Mouse (Mus musculus) CH12.LX (cell line): Measurements from ENCODE around the gene Tbck. TPM values are rescaled to one million over a fixed set of nuclear protein-coding genes. Genes with fewer than 3 reads are reported as not detected.

ENCODE experiments used
- DNase-seq: peaks from one replicate; pipeline ENCODE4 v3.0.0-alpha.2; 2013; ENCODE audit errors: extremely low read depth
- H3K27ac ChIP-seq: 2 replicates; pipeline ENCODE4 v1.5.1; 2012; ENCODE audit warnings: low read depth, mild to moderate bottlenecking, control low read depth, moderate library complexity; ENCODE audit not compliant: insufficient read depth
- H3K27me3 ChIP-seq: replicated peaks from 2 replicates; pipeline ENCODE3; 2012; ENCODE audit warnings: inconsistent platforms
- H3K36me3 ChIP-seq, 2 experiments: replicated peaks in 1 of 2; 2 replicates each; pipeline versions ENCODE3 to v1.6.1; 2012; ENCODE audit warnings: inconsistent platforms in 1 of 2, low read length in 1 of 2, mild to moderate bottlenecking in 1 of 2, mixed read lengths in 1 of 2, moderate library complexity in 1 of 2; ENCODE audit not compliant: control insufficient read depth in 1 of 2, insufficient read depth in 1 of 2
- H3K4me1 ChIP-seq, 2 experiments: 2 replicates each; pipeline ENCODE4 v1.6.1; 2012; ENCODE audit warnings: inconsistent platforms in 1 of 2, moderate library complexity in 1 of 2; ENCODE audit not compliant: insufficient read depth in 2 of 2, control insufficient read depth in 1 of 2
- H3K4me2 ChIP-seq: 2 replicates; pipeline ENCODE4 v1.6.1; 2012; ENCODE audit warnings: low read depth, mild to moderate bottlenecking, control low read depth; ENCODE audit not compliant: poor library complexity, insufficient read depth, severe bottlenecking
- H3K4me3 ChIP-seq, 3 experiments: fragments of 150-350 bp in 1 of 3; sonication (generic) in 1 of 3; replicated peaks in 1 of 3; 2 replicates each; pipeline versions ENCODE3 to v1.5.1; 2011 to 2012; ENCODE audit warnings: low read depth in 2 of 3, low read length in 2 of 3, mild to moderate bottlenecking in 2 of 3, moderate library complexity in 2 of 3, control low read depth in 1 of 3, improper control_type of control experiment in 1 of 3, inconsistent platforms in 1 of 3, mixed read lengths in 1 of 3; ENCODE audit not compliant: poor library complexity in 1 of 3
- H3K79me2 ChIP-seq: replicated peaks from 2 replicates; pipeline ENCODE4 v1.6.1; 2012; ENCODE audit warnings: mild to moderate bottlenecking, moderate library complexity; ENCODE audit not compliant: control insufficient read depth, poor library complexity, insufficient read depth, severe bottlenecking; ENCODE audit errors: extremely low read depth
- H3K9ac ChIP-seq: 2 replicates; pipeline ENCODE4 v1.6.1; 2012; ENCODE audit warnings: low read depth, mild to moderate bottlenecking, control low read depth, moderate library complexity; ENCODE audit not compliant: insufficient read depth
- H3K9me3 ChIP-seq: replicated peaks from 2 replicates; pipeline ENCODE3; 2012; ENCODE audit warnings: low read length, inconsistent platforms, mixed read lengths
- BHLHE40 ChIP-seq: IDR thresholded peaks from 2 replicates; pipeline ENCODE4 v1.6.1; 2011; ENCODE audit warnings: mild to moderate bottlenecking, low read depth, low read length, improper control_type of control experiment
- CHD1 ChIP-seq: IDR thresholded peaks from 2 replicates; pipeline ENCODE4 v1.6.1; 2012; ENCODE audit warnings: low read depth, low read length, improper control_type of control experiment, inconsistent platforms
- CHD2 ChIP-seq: IDR thresholded peaks from 2 replicates; pipeline ENCODE4 v1.6.1; 2011; ENCODE audit warnings: low read length, improper control_type of control experiment
- E2F4 ChIP-seq: IDR thresholded peaks from 2 replicates; pipeline ENCODE4 v1.6.1; 2011; ENCODE audit warnings: low read depth, low read length, improper control_type of control experiment; ENCODE audit not compliant: insufficient replicate concordance
- EP300 ChIP-seq: IDR thresholded peaks from 2 replicates; pipeline ENCODE4 v1.6.1; 2011; ENCODE audit warnings: low read length, improper control_type of control experiment
- ETS1 ChIP-seq: conservative IDR thresholded peaks from 2 replicates; pipeline ENCODE4 v1.6.1; 2012; ENCODE audit warnings: low read depth, mild to moderate bottlenecking, inconsistent platforms, low read length, improper control_type of control experiment, moderate library complexity
- GABPA ChIP-seq: IDR thresholded peaks from 2 replicates; pipeline ENCODE4 v1.6.1; 2012; ENCODE audit warnings: low read depth, low read length, improper control_type of control experiment, inconsistent platforms; ENCODE audit not compliant: insufficient replicate concordance
- IRF4 ChIP-seq: IDR thresholded peaks from 2 replicates; pipeline ENCODE4 v1.6.1; 2014; ENCODE audit warnings: low read depth, mild to moderate bottlenecking, inconsistent platforms, low read length, improper control_type of control experiment
- JUN ChIP-seq: IDR thresholded peaks from 2 replicates; pipeline ENCODE4 v1.6.1; 2011; ENCODE audit warnings: low read depth, mild to moderate bottlenecking, low read length, improper control_type of control experiment, moderate library complexity; ENCODE audit not compliant: insufficient read depth
- KAT2A ChIP-seq: IDR thresholded peaks from 2 replicates; pipeline ENCODE4 v1.6.1; 2012; ENCODE audit warnings: low read length, improper control_type of control experiment, inconsistent platforms; ENCODE audit not compliant: insufficient replicate concordance
- MAFK ChIP-seq: IDR thresholded peaks from 2 replicates; pipeline ENCODE4 v1.6.1; 2011; ENCODE audit warnings: low read length, improper control_type of control experiment; ENCODE audit not compliant: insufficient replicate concordance
- MAX ChIP-seq: IDR thresholded peaks from 2 replicates; pipeline ENCODE4 v1.6.1; 2011; ENCODE audit warnings: low read length, improper control_type of control experiment
- MEF2A ChIP-seq: IDR thresholded peaks from 2 replicates; pipeline ENCODE4 v1.6.1; 2014; ENCODE audit warnings: low read depth, mild to moderate bottlenecking, inconsistent platforms, low read length, improper control_type of control experiment, borderline replicate concordance
- MXI1 ChIP-seq: IDR thresholded peaks from 2 replicates; pipeline ENCODE4 v1.6.1; 2011; ENCODE audit warnings: mild to moderate bottlenecking, low read depth, low read length, improper control_type of control experiment
- MYC ChIP-seq: IDR thresholded peaks from 2 replicates; pipeline ENCODE4 v1.6.1; 2011; ENCODE audit warnings: low read depth, mild to moderate bottlenecking, improper control_type of control experiment, low read length
- NRF1 ChIP-seq: IDR thresholded peaks from 2 replicates; pipeline ENCODE4 v1.6.1; 2014; ENCODE audit warnings: low read depth, mild to moderate bottlenecking, inconsistent platforms, low read length, improper control_type of control experiment, moderate library complexity
- PAX5 ChIP-seq: IDR thresholded peaks from 2 replicates; pipeline ENCODE4 v1.6.1; 2012; ENCODE audit warnings: low read length, inconsistent platforms, mixed read lengths
- POLR2A ChIP-seq: IDR thresholded peaks from 2 replicates; pipeline ENCODE4 v1.6.1; 2011; ENCODE audit warnings: low read depth, mild to moderate bottlenecking, improper control_type of control experiment, low read length
- RAD21 ChIP-seq: IDR thresholded peaks from 2 replicates; pipeline ENCODE4 v1.6.1; 2011; ENCODE audit warnings: low read depth, mild to moderate bottlenecking, low read length, improper control_type of control experiment, moderate library complexity
- SMC3 ChIP-seq: IDR thresholded peaks from 2 replicates; pipeline ENCODE4 v1.6.1; 2011; ENCODE audit warnings: low read depth, low read length, improper control_type of control experiment
- TBP ChIP-seq: conservative IDR thresholded peaks from 2 replicates; pipeline ENCODE4 v1.6.1; 2011; ENCODE audit warnings: low read depth, low read length, improper control_type of control experiment
- TCF12 ChIP-seq: IDR thresholded peaks from 2 replicates; pipeline ENCODE4 v1.6.1; 2014; ENCODE audit warnings: low read depth, mild to moderate bottlenecking, inconsistent platforms, low read length, improper control_type of control experiment
- UBTF ChIP-seq: IDR thresholded peaks from 2 replicates; pipeline ENCODE4 v1.6.1; 2012; ENCODE audit warnings: low read depth, mild to moderate bottlenecking, inconsistent platforms, low read length, improper control_type of control experiment, moderate library complexity
- USF1 ChIP-seq: IDR thresholded peaks from 2 replicates; pipeline ENCODE4 v1.6.1; 2014; ENCODE audit warnings: low read depth, mild to moderate bottlenecking, inconsistent platforms, low read length, improper control_type of control experiment
- ZC3H11A ChIP-seq: IDR thresholded peaks from 2 replicates; pipeline ENCODE4 v1.6.1; 2012; ENCODE audit warnings: low read depth, mild to moderate bottlenecking, inconsistent platforms, low read length, improper control_type of control experiment
- ZMIZ1 ChIP-seq: IDR thresholded peaks from 2 replicates; pipeline ENCODE4 v1.6.1; 2012; ENCODE audit warnings: low read depth, mild to moderate bottlenecking, inconsistent platforms, low read length, improper control_type of control experiment
- dilution Hi-C: fragments of 300-500 bp; cut with MboI; formaldehyde crosslinking; loops from 2 replicates; pipeline ENCODE4 v1.14.3; 2020; ENCODE audit warnings: low sequenced_read_pairs; ENCODE audit not compliant: extremely low pct_unique_long_range_greater_than_20kb, extremely low pct_ligation_motif_present
- in situ Hi-C: fragments of 300-500 bp; cut with MboI; formaldehyde crosslinking; loops from 3 replicates; pipeline ENCODE4 v1.14.3; 2019; ENCODE audit warnings: low sequenced_read_pairs, low pct_ligation_motif_present, low pct_unique_long_range_greater_than_20kb, mixed read lengths
- polyA plus RNA-seq: library from polyadenylated mRNA; unstranded; fragments of >175 nt; gene quantifications from 2 replicates; pipeline ENCODE4 v1.2.1, GENCODE M21; 2012; ENCODE audit warnings: low read depth; ENCODE audit not compliant: insufficient read length
- total RNA-seq, 2 experiments: library from RNA; depleted of rRNA; stranded (reverse); fragments of 300-350 nt in 1 of 2; fragments of >200 nt in 1 of 2; gene quantifications; 2 replicates each; pipeline ENCODE4 v1.2.3; 2012 to 2014

Gene Tbck
- total and polyA plus RNA-seq, 3 experiments = 9.2 to 18.7 (median 14.5) TPM

DNA sequence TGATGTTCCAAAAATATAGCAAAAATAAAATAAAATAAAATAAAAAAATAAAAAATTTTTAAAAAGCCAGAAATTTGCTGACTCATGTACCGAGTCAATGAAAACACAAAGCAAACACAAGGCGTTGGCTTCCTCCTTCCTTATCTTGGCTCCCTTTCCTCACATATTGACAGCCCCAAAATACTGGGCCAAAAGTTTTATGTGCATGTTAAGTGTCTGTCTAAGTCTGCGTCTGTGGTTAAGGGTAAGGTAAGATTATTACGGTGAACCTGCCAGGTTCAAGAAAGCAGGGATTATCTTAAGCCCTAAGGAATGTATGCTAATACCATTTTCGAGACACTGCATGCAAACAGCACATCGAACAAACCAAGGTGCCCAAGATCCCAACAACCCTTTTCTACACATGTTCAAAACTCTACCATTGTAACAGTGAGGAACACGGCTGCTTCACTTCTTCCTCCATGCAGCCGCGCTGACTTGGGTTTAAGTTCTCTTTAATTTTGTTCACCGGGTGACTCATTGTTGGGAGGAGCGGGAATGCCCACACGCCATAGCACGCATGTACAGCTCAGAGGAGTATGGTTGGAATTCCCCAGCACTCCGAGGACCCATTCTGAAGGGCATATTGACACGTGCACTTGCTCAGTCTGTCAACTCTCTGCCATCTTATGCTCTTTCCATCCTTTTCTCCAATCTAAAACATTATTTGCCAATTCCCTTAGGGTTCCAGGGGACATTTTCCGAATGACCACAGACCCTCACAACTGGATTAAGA is 203.3 kb downstream of the Tbck start:
- H3K4me2 ChIP-seq = peak overlapping the region; percentile 74
- dilution Hi-C loops = no loop called here

More for the DNA sequence above, 203.3 kb downstream of the Tbck start:
- TF ChIP-seq ZMIZ1 = no peak
- no peak for TF ChIP-seq GABPA
- peak; percentile 59 for TF ChIP-seq ETS1
- TF ChIP-seq PAX5 = no peak
- TF ChIP-seq MYC = peak; percentile 78
- TF ChIP-seq CHD2 = no peak
- no peak for TF ChIP-seq USF1
- no peak for TF ChIP-seq KAT2A
- no peak for TF ChIP-seq E2F4
- TF ChIP-seq MAFK = peak; percentile 91
- TF ChIP-seq MAX = peak; percentile 93
- no peak for TF ChIP-seq UBTF
- TF ChIP-seq JUN = 0 out of 2 replicates have a peak, but pooled peaks have one; percentile 7
- TF ChIP-seq TCF12 = 0 out of 2 replicates have a peak, but pooled peaks have one; percentile 13
- TF ChIP-seq POLR2A = 0 out of 2 replicates have a peak, but pooled peaks have one; percentile 24
- TF ChIP-seq CHD1 = 0 out of 2 replicates have a peak, but pooled peaks have one; percentile 41
- TF ChIP-seq MEF2A = 0 out of 2 replicates have a peak, but pooled peaks have one; percentile 9
- TF ChIP-seq SMC3 = no peak
- TF ChIP-seq IRF4 = peak; percentile 45; the same call in 1 of the 2 replicates
- TF ChIP-seq ZC3H11A = no peak
- TF ChIP-seq BHLHE40 = peak; percentile 97
- TF ChIP-seq RAD21 = no peak
- TF ChIP-seq EP300 = 0 out of 2 replicates have a peak, but pooled peaks have one; percentile 18
- no peak; the same call in 1 of the 2 replicates for TF ChIP-seq MXI1
- TF ChIP-seq TBP = no peak
- TF ChIP-seq NRF1 = peak; percentile 67
- no peaks in the 10 kb centered on the region for H3K27me3 ChIP-seq
- in situ Hi-C loops = no loop called here
- H3K27ac ChIP-seq = no peak overlapping the region; the same call in 1 of the 2 replicates
- no peaks in the 10 kb centered on the region for H3K9me3 ChIP-seq
- peak overlapping the region; percentile 7; the same call in 1 of the 2 replicates for H3K9ac ChIP-seq
- no peaks in the 10 kb centered on the region for H3K36me3 ChIP-seq
- no peaks in the 10 kb centered on the region for H3K79me2 ChIP-seq
- peaks cover 0 to 12% of the 10 kb centered on the region in 2 experiments; a peak in 2 of 4 replicates for H3K4me1 ChIP-seq
- no peak for DNase-seq
- no peak overlapping the region for H3K4me3 ChIP-seq

Other genes with a start within 250 kb of the Tbck start
- gene Gimd1, start 54.3 kb upstream of the Tbck start, total RNA-seq (2012; rRNA removed) = not detected in 2 replicates
- gene Gimd1, start 54.3 kb upstream of the Tbck start, total RNA-seq (2014; rRNA removed) = not detected in 2 replicates
- not detected in 2 replicates for gene Gimd1, start 54.3 kb upstream of the Tbck start, polyA plus RNA-seq
- gene Aimp1, start 226 bp downstream of the Tbck start, total RNA-seq (2012; rRNA removed) = 305 and 307 TPM in 2 replicates
- gene Aimp1, start 226 bp downstream of the Tbck start, total RNA-seq (2014; rRNA removed) = 390 and 444 TPM in 2 replicates
- gene Aimp1, start 226 bp downstream of the Tbck start, polyA plus RNA-seq = 298 and 328 TPM in 2 replicates